Mouse (Mus musculus): ENCODE results near the gene Cnppd1. TPM values are rescaled to one million over a fixed set of nuclear protein-coding genes. Genes with fewer than 3 reads are reported as not detected.

Cnppd1 gene
- polyA plus RNA-seq, 1 experiment from 2014 or later: 34.3 TPM

- Histone ChIP-seq H3K27ac (replicated peaks in 1 of 2; ENCODE audit: control insufficient read depth in 1 of 2, insufficient read depth in 1 of 2, low read depth in 2 of 2, low read length in 2 of 2) (no peak overlapping the region), H3K36me3 (ENCODE audit: control insufficient read depth, insufficient read depth, low read length) (peaks cover 67% of the 10 kb centered on the region), H3K27me3 (ENCODE audit: control insufficient read depth, insufficient read depth, low read length) (no peaks in the 10 kb centered on the region), H3K9me3 (ENCODE audit: control insufficient read depth, low read length) (no peaks in the 10 kb centered on the region), H3K9ac (ENCODE audit: low read length) (no peak overlapping the region), H3K4me3 (ENCODE audit: control insufficient read depth in 1 of 2, insufficient read depth in 1 of 2, low read depth in 1 of 2, low read length in 2 of 2) (no peak overlapping the region), H3K4me1 (ENCODE audit: control insufficient read depth in 2 of 2, insufficient read depth in 2 of 2, low read length in 2 of 2) (peaks cover 4 to 14% of the 10 kb centered on the region in 2 experiments; a peak in 3 of 4 replicates), H3K4me2 (ENCODE audit: low read length) (no peak overlapping the region)
- no peak for ATAC-seq (ENCODE audit: insufficient number of reproducible peaks, insufficient read depth, low FRiP score, low read depth)
- 67% methylated on average over 4 of the region's 4 CpGs for WGBS
Observed at GRCm38 (mm10) chr1:75182160-75182559, 39.6 kb upstream of the Cnppd1 start.

GRCm38 (mm10) chr1:75181377-75181870, 38.9 kb upstream of the Cnppd1 start:
- Histone ChIP-seq H3K4me1 (ENCODE audit: control insufficient read depth in 2 of 2, insufficient read depth in 2 of 2, low read length in 2 of 2) (peaks cover 4 to 14% of the 10 kb centered on the region in 2 experiments; a peak in 3 of 4 replicates), H3K4me3 (ENCODE audit: control insufficient read depth in 1 of 2, insufficient read depth in 1 of 2, low read depth in 1 of 2, low read length in 2 of 2) (no peak overlapping the region), H3K4me2 (ENCODE audit: low read length) (no peak overlapping the region), H3K9ac (ENCODE audit: low read length) (no peak overlapping the region), H3K27ac (replicated peaks in 1 of 2; ENCODE audit: control insufficient read depth in 1 of 2, insufficient read depth in 1 of 2, low read depth in 2 of 2, low read length in 2 of 2) (no peak overlapping the region), H3K36me3 (ENCODE audit: control insufficient read depth, insufficient read depth, low read length) (peaks cover 65% of the 10 kb centered on the region), H3K27me3 (ENCODE audit: control insufficient read depth, insufficient read depth, low read length) (no peaks in the 10 kb centered on the region), H3K9me3 (ENCODE audit: control insufficient read depth, low read length) (no peaks in the 10 kb centered on the region)
- WGBS: 77% methylated on average over 4 of the region's 4 CpGs
- ATAC-seq (ENCODE audit: insufficient number of reproducible peaks, insufficient read depth, low FRiP score, low read depth): no peak

- peak overlapping the region; percentile 52 for H3K9ac ChIP-seq (ENCODE audit: low read length)
- no peak for ATAC-seq (ENCODE audit: insufficient number of reproducible peaks, insufficient read depth, low FRiP score, low read depth)
- H3K36me3 ChIP-seq (ENCODE audit: control insufficient read depth, insufficient read depth, low read length): peaks cover 65% of the 10 kb centered on the region
- peaks cover 4 to 14% of the 10 kb centered on the region in 2 experiments; a peak in 3 of 4 replicates for H3K4me1 ChIP-seq (ENCODE audit: control insufficient read depth in 2 of 2, insufficient read depth in 2 of 2, low read length in 2 of 2)
- WGBS: 22% methylated on average over 7 of the region's 7 CpGs
- H3K27me3 ChIP-seq (ENCODE audit: control insufficient read depth, insufficient read depth, low read length): no peaks in the 10 kb centered on the region
- H3K4me2 ChIP-seq (ENCODE audit: low read length): peak overlapping the region; percentile 97
- H3K9me3 ChIP-seq (ENCODE audit: control insufficient read depth, low read length): no peaks in the 10 kb centered on the region
- H3K4me3 ChIP-seq (ENCODE audit: control insufficient read depth in 1 of 2, insufficient read depth in 1 of 2, low read depth in 1 of 2, low read length in 2 of 2): peak overlapping the region in 1 of 2 experiments; percentile 62; a peak in 1 of 4 replicates
- H3K27ac ChIP-seq (replicated peaks in 1 of 2; ENCODE audit: control insufficient read depth in 1 of 2, insufficient read depth in 1 of 2, low read depth in 2 of 2, low read length in 2 of 2): 0 out of 4 replicates have a peak overlapping the region, but pooled peaks of 1 of the 2 experiments have one; percentile 9
Observed at GRCm38 (mm10) chr1:75180741-75181140, 38.2 kb upstream of the Cnppd1 start.

DNA sequence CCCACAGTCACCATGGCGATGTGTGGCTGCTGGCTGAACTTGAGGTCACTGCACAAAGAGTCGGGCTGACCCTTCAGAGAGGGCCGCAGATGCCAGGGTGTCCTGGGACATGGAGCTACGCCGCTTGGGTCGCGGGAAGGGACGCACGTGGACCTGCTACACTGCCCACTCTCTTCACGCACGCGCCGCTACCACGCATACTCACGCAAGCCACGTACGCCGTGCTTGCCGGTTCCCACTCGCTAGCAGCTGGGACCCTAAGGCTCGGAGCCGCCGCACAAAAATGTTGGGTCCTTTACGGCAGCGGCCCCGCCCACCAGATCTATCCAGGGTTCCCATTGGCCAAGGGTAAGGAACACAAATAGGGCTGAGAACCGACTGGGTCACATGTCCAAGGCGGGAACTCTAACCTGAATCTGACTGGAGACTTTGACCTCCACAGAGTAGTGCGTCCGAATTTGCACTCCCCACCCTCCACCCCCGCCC, 37.6 kb upstream of the Cnppd1 start, which contains the start of gene Abcb6:
Abcb6 (minus strand) TSS at position 288 of the 486 bp plus-strand sequence.
- Histone ChIP-seq H3K36me3 (ENCODE audit: control insufficient read depth, insufficient read depth, low read length) (peaks cover 64% of the 10 kb centered on the region), H3K27me3 (ENCODE audit: control insufficient read depth, insufficient read depth, low read length) (no peaks in the 10 kb centered on the region), H3K4me2 (ENCODE audit: low read length) (peak within 1 kb of the TSS; percentile 97), H3K9ac (ENCODE audit: low read length) (peak within 1 kb of the TSS; percentile 73), H3K27ac (replicated peaks in 1 of 2; ENCODE audit: control insufficient read depth in 1 of 2, insufficient read depth in 1 of 2, low read depth in 2 of 2, low read length in 2 of 2) (peak within 1 kb of the TSS in 1 of 2 experiments; percentile 35; a peak in 1 of 4 replicates), H3K4me3 (ENCODE audit: control insufficient read depth in 1 of 2, insufficient read depth in 1 of 2, low read depth in 1 of 2, low read length in 2 of 2) (peak within 1 kb of the TSS; percentile 62 to 63), H3K4me1 (ENCODE audit: control insufficient read depth in 2 of 2, insufficient read depth in 2 of 2, low read length in 2 of 2) (peaks cover 4 to 14% of the 10 kb centered on the region in 2 experiments; a peak in 3 of 4 replicates), H3K9me3 (ENCODE audit: control insufficient read depth, low read length) (no peaks in the 10 kb centered on the region)
- ATAC-seq (ENCODE audit: insufficient number of reproducible peaks, insufficient read depth, low FRiP score, low read depth): peak; percentile 82
- under 1% methylated on average over 30 of the region's 31 CpGs for WGBS

- no peaks in the 10 kb centered on the region for H3K9me3 ChIP-seq (ENCODE audit: control insufficient read depth, low read length)
- peak; percentile 14; the same call in 1 of the 2 replicates for ATAC-seq (ENCODE audit: insufficient number of reproducible peaks, insufficient read depth, low FRiP score, low read depth)
- no peaks in the 10 kb centered on the region for H3K27me3 ChIP-seq (ENCODE audit: control insufficient read depth, insufficient read depth, low read length)
- peaks cover 4 to 14% of the 10 kb centered on the region in 2 experiments; a peak in 3 of 4 replicates for H3K4me1 ChIP-seq (ENCODE audit: control insufficient read depth in 2 of 2, insufficient read depth in 2 of 2, low read length in 2 of 2)
- peak overlapping the region; percentile 62 to 63 for H3K4me3 ChIP-seq (ENCODE audit: control insufficient read depth in 1 of 2, insufficient read depth in 1 of 2, low read depth in 1 of 2, low read length in 2 of 2)
- peak overlapping the region in 1 of 2 experiments; percentile 35; a peak in 1 of 4 replicates for H3K27ac ChIP-seq (replicated peaks in 1 of 2; ENCODE audit: control insufficient read depth in 1 of 2, insufficient read depth in 1 of 2, low read depth in 2 of 2, low read length in 2 of 2)
- peak overlapping the region; percentile 97 for H3K4me2 ChIP-seq (ENCODE audit: low read length)
- H3K9ac ChIP-seq (ENCODE audit: low read length): peak overlapping the region; percentile 73
- peaks cover 64% of the 10 kb centered on the region for H3K36me3 ChIP-seq (ENCODE audit: control insufficient read depth, insufficient read depth, low read length)
- WGBS: 7% methylated on average over 22 of the region's 23 CpGs
Observed at GRCm38 (mm10) chr1:75179334-75180104, 37.0 kb upstream of the Cnppd1 start.

DNA sequence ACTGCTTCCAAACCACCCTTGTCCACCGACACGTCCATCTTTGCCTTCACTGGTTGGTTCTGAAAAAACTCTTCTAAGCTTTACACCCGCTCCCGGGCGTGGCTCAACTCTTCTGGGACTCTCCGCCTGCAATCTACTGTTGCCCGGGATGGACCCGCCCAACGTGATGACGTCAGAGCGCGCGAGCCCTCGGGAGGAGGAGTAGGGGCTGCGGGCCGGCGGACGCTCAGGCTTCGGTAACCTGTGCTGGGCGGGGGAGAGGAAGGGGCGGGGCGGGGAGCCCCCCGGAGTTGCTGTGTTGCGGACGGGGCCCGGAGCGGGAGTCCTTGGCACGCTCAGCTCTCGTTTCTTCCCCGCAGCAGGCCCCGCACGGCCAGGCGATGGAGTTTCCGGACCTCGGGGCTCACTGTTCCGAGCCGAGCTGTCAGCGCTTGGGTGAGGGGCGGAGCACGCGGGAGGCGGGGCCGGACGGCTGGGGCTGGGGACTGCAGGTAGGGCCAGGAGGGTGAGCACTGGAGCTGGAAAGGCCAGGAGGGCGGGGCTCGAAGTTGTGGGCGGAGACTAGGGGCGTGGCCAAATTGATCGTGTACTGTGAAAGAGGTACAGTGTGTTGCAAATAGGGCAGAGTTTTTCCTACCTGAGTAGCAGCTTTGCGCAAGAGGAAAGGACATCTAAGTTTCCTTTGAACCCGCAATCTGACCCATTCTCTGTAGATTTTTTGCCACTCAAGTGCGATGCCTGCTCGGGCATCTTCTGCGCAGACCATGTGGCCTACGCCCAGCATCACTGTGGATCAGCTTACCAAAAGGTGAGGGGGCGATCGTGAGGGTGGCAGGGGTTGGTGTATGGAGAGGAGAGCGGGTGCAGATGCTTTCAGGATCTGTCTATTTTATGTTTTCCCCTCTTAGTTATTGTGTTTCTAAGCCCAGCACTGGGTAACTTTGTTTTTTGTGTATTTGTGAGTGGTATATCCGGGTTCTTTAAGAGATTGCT, 26.3 kb upstream of the Cnppd1 start, which contains the start of gene Zfand2b:
Zfand2b (plus strand) TSS at position 175 of the 993 bp plus-strand sequence.
- Histone ChIP-seq H3K9ac (ENCODE audit: low read length) (peak within 1 kb of the TSS; percentile 81), H3K36me3 (ENCODE audit: control insufficient read depth, insufficient read depth, low read length) (peaks cover 41% of the 10 kb centered on the region), H3K27ac (replicated peaks in 1 of 2; ENCODE audit: control insufficient read depth in 1 of 2, insufficient read depth in 1 of 2, low read depth in 2 of 2, low read length in 2 of 2) (peak within 1 kb of the TSS; percentile 58 to 83), H3K9me3 (ENCODE audit: control insufficient read depth, low read length) (no peaks in the 10 kb centered on the region), H3K4me2 (ENCODE audit: low read length) (peak within 1 kb of the TSS; percentile 77), H3K27me3 (ENCODE audit: control insufficient read depth, insufficient read depth, low read length) (no peaks in the 10 kb centered on the region), H3K4me1 (ENCODE audit: control insufficient read depth in 2 of 2, insufficient read depth in 2 of 2, low read length in 2 of 2) (peaks cover 5 to 9% of the 10 kb centered on the region in 2 experiments), H3K4me3 (ENCODE audit: control insufficient read depth in 1 of 2, insufficient read depth in 1 of 2, low read depth in 1 of 2, low read length in 2 of 2) (peak within 1 kb of the TSS; percentile 75 to 83)
- ATAC-seq (ENCODE audit: insufficient number of reproducible peaks, insufficient read depth, low FRiP score, low read depth): peak; percentile 98
- 1% methylated on average over 57 of the region's 59 CpGs for WGBS

Data from heart, embryonic 14.5 days (tissue).